Mouse (Mus musculus): ENCODE measurements around the gene Olfr825.

DNA sequence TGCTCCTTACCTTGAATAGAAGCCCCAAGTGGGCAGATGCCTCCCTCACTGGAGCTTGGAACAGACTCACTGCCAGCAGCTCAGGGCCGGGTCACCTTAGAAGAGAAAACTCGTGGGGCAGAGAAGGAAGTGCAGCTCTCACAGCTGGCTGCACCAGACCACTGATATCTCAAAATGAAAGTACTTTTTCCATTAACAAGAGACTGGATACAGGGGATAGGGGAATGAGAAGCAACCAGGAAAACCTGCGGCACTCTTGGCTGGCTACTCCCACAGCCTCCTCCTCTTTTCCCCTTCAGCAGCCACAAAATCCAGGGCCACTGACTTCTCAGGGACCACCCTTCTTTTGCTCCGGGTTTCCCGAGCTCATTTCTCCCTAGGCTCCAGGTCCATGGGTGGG is 22.4 kb downstream of the Olfr825 start:
- TF ChIP-seq POLR2A (IDR thresholded peaks at IDR 0.05; ENCODE audit: extremely low read depth, insufficient read depth, low read length) = no peak
- TF ChIP-seq CTCF (IDR thresholded peaks at IDR 0.05; ENCODE audit: low read depth, low read length) = no peak

Measured in liver, adult 2 months (tissue).